Mouse (Mus musculus): ENCODE data around the gene Kmt2b.
A peak's percentile ranks its signal among the peaks of the same experiment; 100 is the strongest.

Gene Kmt2b

GRCm38 (mm10) chr7:30599933-30600353 is 11.4 kb upstream of the Kmt2b start:
- peak; percentile 98 to 99 for DNase-seq

- DNase-seq = no peak
Measured at GRCm38 (mm10) chr7:30598786-30599185, 10.3 kb upstream of the Kmt2b start, which contains the start of gene Zbtb32. Gene Zbtb32, minus strand, starts transcription at chr7:30598909.

GRCm38 (mm10) chr7:30596811-30597210 is 8.3 kb upstream of the Kmt2b start:
- no peak for DNase-seq

- DNase-seq = no peak
Measured at GRCm38 (mm10) chr7:30596093-30596492, 7.6 kb upstream of the Kmt2b start.

GRCm38 (mm10) chr7:30594510-30595024 is 6.0 kb upstream of the Kmt2b start:
- no peak for DNase-seq

- no peak for DNase-seq
Measured at GRCm38 (mm10) chr7:30593579-30594509, 5.3 kb upstream of the Kmt2b start.

GRCm38 (mm10) chr7:30592772-30593423 is 4.4 kb upstream of the Kmt2b start:
- DNase-seq = no peak

GRCm38 (mm10) chr7:30591605-30591951 is 3.1 kb upstream of the Kmt2b start:
- no peak for DNase-seq

- DNase-seq = no peak
Measured at GRCm38 (mm10) chr7:30590927-30591604, 2.5 kb upstream of the Kmt2b start.

- DNase-seq = peak; percentile 90 to 91
Measured at GRCm38 (mm10) chr7:30589435-30590301, 1.1 kb upstream of the Kmt2b start.

- DNase-seq = peak in 1 of 2 experiments; percentile 38
Measured at GRCm38 (mm10) chr7:30587842-30588667, 471 bp downstream of the Kmt2b start.

GRCm38 (mm10) chr7:30586455-30587020 is 2.0 kb downstream of the Kmt2b start:
- DNase-seq = no peak

GRCm38 (mm10) chr7:30585170-30585569 is 3.4 kb downstream of the Kmt2b start:
- peak in 1 of 2 experiments; percentile 35 for DNase-seq

GRCm38 (mm10) chr7:30584339-30584738 is 4.2 kb downstream of the Kmt2b start:
- no peak for DNase-seq

GRCm38 (mm10) chr7:30581547-30581946 is 7.0 kb downstream of the Kmt2b start:
- peak in 1 of 2 experiments; percentile 49 for DNase-seq

GRCm38 (mm10) chr7:30579950-30580349 is 8.6 kb downstream of the Kmt2b start:
- DNase-seq = no peak

- DNase-seq = peak; percentile 83 to 90
Measured at GRCm38 (mm10) chr7:30572969-30573368, 15.6 kb downstream of the Kmt2b start.

GRCm38 (mm10) chr7:30572389-30572788 is 16.1 kb downstream of the Kmt2b start:
- peak in 1 of 2 experiments; percentile 26 for DNase-seq

- DNase-seq = no peak
Measured at GRCm38 (mm10) chr7:30567555-30567954, 21.0 kb downstream of the Kmt2b start.

GRCm38 (mm10) chr7:30566033-30566432 is 22.5 kb downstream of the Kmt2b start:
- no peak for DNase-seq

Data from kidney, postnatal 25 days (tissue).